9 mouse cellular contexts compared by ENCODE assay signal in genomic region chr7:99215347-99215855, GRCm38 (mm10). TPM values are rescaled to one million over a fixed set of nuclear protein-coding genes. Genes with fewer than 3 reads are reported as not detected.
DNase-seq lines count a peak whose midpoint lies in the region; ATAC-seq and TF ChIP-seq lines count a peak whose summit lies in the region.
"Had no signal": no experiment of that assay in that cellular context is flagged by ENCODE, and none has a peak within 500 bp of the region (broad histone marks: within the 10 kb centered on the region; RNA-seq: fewer than 3 reads in every experiment).

No protein-coding gene starts in this region.

- H3K4me3 ChIP-seq in forebrain, embryonic 10.5 days: no peak overlapping the region
- H3K4me3 ChIP-seq in forebrain, postnatal 0 days (ENCODE audit: low read depth, low read length): no peak overlapping the region
- H3K4me3 ChIP-seq in heart, embryonic 10.5 days: no peak overlapping the region
- H3K4me3 ChIP-seq: neural tube, embryonic 12.5 days had no signal

- no peaks in the 10 kb centered on the region for H3K27me3 ChIP-seq in forebrain, embryonic 10.5 days (ENCODE audit: poor library complexity, severe bottlenecking)
- H3K27me3 ChIP-seq in forebrain, postnatal 0 days (ENCODE audit: insufficient read depth, low read length): no peaks in the 10 kb centered on the region
- no peaks in the 10 kb centered on the region; the same call in 1 of the 2 replicates for H3K27me3 ChIP-seq in heart, embryonic 10.5 days (ENCODE audit: insufficient read depth, poor library complexity, severe bottlenecking)

- peaks cover 12% of the 10 kb centered on the region; the same call in 1 of the 2 replicates for H3K36me3 ChIP-seq in forebrain, embryonic 10.5 days (replicated peaks)
- no peaks in the 10 kb centered on the region for H3K36me3 ChIP-seq in forebrain, postnatal 0 days (ENCODE audit: insufficient read depth)
- H3K36me3 ChIP-seq in heart, embryonic 10.5 days: no peaks in the 10 kb centered on the region
- H3K36me3 ChIP-seq: neural tube, embryonic 12.5 days had no signal

- no peak overlapping the region for H3K4me2 ChIP-seq in forebrain, postnatal 0 days (ENCODE audit: low read depth)
- H3K4me2 ChIP-seq: neural tube, embryonic 12.5 days had no signal

- H3K9ac ChIP-seq in forebrain, postnatal 0 days: no peak overlapping the region
- H3K9ac ChIP-seq: neural tube, embryonic 12.5 days had no signal

- TF ChIP-seq CTCF in forebrain, postnatal 0 days (IDR thresholded peaks at IDR 0.05; ENCODE audit: low read depth): no peak

- peaks cover 28% of the 10 kb centered on the region for H3K4me1 ChIP-seq in forebrain, embryonic 10.5 days
- no peaks in the 10 kb centered on the region for H3K4me1 ChIP-seq in forebrain, postnatal 0 days (ENCODE audit: insufficient read depth)
- H3K4me1 ChIP-seq in heart, embryonic 10.5 days: peaks cover 40% of the 10 kb centered on the region

- H3K27ac ChIP-seq in forebrain, embryonic 10.5 days: peak overlapping the region; percentile 33; the same call in 1 of the 2 replicates
- H3K27ac ChIP-seq in forebrain, postnatal 0 days (ENCODE audit: low read depth, low read length): no peak overlapping the region
- H3K27ac ChIP-seq in heart, embryonic 10.5 days: peak overlapping the region; percentile 62
- H3K27ac ChIP-seq: neural tube, embryonic 12.5 days had no signal

- H3K9me3 ChIP-seq in forebrain, embryonic 10.5 days: no peaks in the 10 kb centered on the region
- no peaks in the 10 kb centered on the region for H3K9me3 ChIP-seq in forebrain, postnatal 0 days (ENCODE audit: low read length)
- H3K9me3 ChIP-seq in heart, embryonic 10.5 days: no peaks in the 10 kb centered on the region
- H3K9me3 ChIP-seq: neural tube, embryonic 12.5 days had no signal

- 86% methylated on average over 8 of the region's 8 CpGs for WGBS in forebrain, embryonic 10.5 days
- 78% methylated on average over 8 of the region's 8 CpGs for WGBS in forebrain, postnatal 0 days
- WGBS in heart, embryonic 10.5 days: 23% methylated on average over 8 of the region's 8 CpGs

- DNase-seq in forebrain, embryonic 10.5 days (ENCODE audit: extremely low spot score, low spot score): no peak
- DNase-seq in forebrain, postnatal 0 days: no peak
- peak; percentile 25 for DNase-seq in NIH3T3 (ENCODE audit: low read depth)
- peak; percentile 87 for DNase-seq in heart, embryonic 10.5 days (ENCODE audit: low spot score)
- DNase-seq in kidney, postnatal 36 days: peak; percentile 80 to 81
- DNase-seq in spleen, adult 12 weeks (ENCODE audit: low spot score): no peak
- DNase-seq in retina, embryonic 14.5 days (ENCODE audit: low spot score): no peak

- no peak for ATAC-seq in forebrain, postnatal 0 days
- ATAC-seq in activated CD4-positive, CD25-positive, alpha-beta regulatory T cell, adult 4 months: no peak

RNA-seq across cellular contexts. Expression of gene Mogat2, which starts 23.0 kb away (rescaled TPM):
- polyA plus RNA-seq in forebrain, embryonic 10.5 days (2016; fragmentation: Nextera tagmentation; extraction: Ambion mirVana): 35.2 and 37.7 TPM in 2 replicates
- total RNA-seq in forebrain, postnatal 0 days (2014; rRNA removed): 0.24 and 0.31 TPM in 2 replicates
- 0.18 and 0.23 TPM in 2 replicates for polyA plus RNA-seq in forebrain, postnatal 0 days (2015; fragmentation: Nextera tagmentation; extraction: Ambion mirVana)
- 11.1 and 30.6 TPM in 2 replicates for polyA plus RNA-seq in heart, embryonic 10.5 days (2016; fragmentation: Nextera tagmentation; extraction: Ambion mirVana)
- not detected for polyA plus RNA-seq in activated CD4-positive, CD25-positive, alpha-beta regulatory T cell, adult 4 months (2017; shearing (Covaris generic))

RNA-seq across cellular contexts. Expression of gene Dgat2, which starts 32.9 kb away (rescaled TPM):
- polyA plus RNA-seq in forebrain, embryonic 10.5 days (2016; fragmentation: Nextera tagmentation; extraction: Ambion mirVana): 12.3 and 14.8 TPM in 2 replicates
- 37.1 and 41.3 TPM in 2 replicates for total RNA-seq in forebrain, postnatal 0 days (2014; rRNA removed)
- 37.2 and 41.3 TPM in 2 replicates for polyA plus RNA-seq in forebrain, postnatal 0 days (2015; fragmentation: Nextera tagmentation; extraction: Ambion mirVana)
- 12.5 and 24.3 TPM in 2 replicates for polyA plus RNA-seq in heart, embryonic 10.5 days (2016; fragmentation: Nextera tagmentation; extraction: Ambion mirVana)
- 1 to 10 TPM; 1.0 to 1.3 TPM for polyA plus RNA-seq in activated CD4-positive, CD25-positive, alpha-beta regulatory T cell, adult 4 months (2017; shearing (Covaris generic))

RNA-seq across cellular contexts. Expression of gene Map6, which starts 51.8 kb away (rescaled TPM):
- polyA plus RNA-seq in forebrain, embryonic 10.5 days (2016; fragmentation: Nextera tagmentation; extraction: Ambion mirVana): 14.8 and 18.0 TPM in 2 replicates
- total RNA-seq in forebrain, postnatal 0 days (2014; rRNA removed): 187 and 234 TPM in 2 replicates
- 71.9 and 98.0 TPM in 2 replicates for polyA plus RNA-seq in forebrain, postnatal 0 days (2015; fragmentation: Nextera tagmentation; extraction: Ambion mirVana)
- 2.1 and 2.3 TPM in 2 replicates for polyA plus RNA-seq in heart, embryonic 10.5 days (2016; fragmentation: Nextera tagmentation; extraction: Ambion mirVana)
- 1 to 10 TPM; 2.8 to 4.1 TPM for polyA plus RNA-seq in activated CD4-positive, CD25-positive, alpha-beta regulatory T cell, adult 4 months (2017; shearing (Covaris generic))

Comparison
In these comparisons a context has a peak if more than half of its experiments do, and no peak if none do; other contexts are left out.
1. DNase-seq: peak in NIH3T3 (single experiment), heart, embryonic 10.5 days (single experiment) and kidney, postnatal 36 days (2 of 2); none in forebrain, embryonic 10.5 days (single experiment), forebrain, postnatal 0 days (single experiment), spleen, adult 12 weeks (single experiment) and retina, embryonic 14.5 days (single experiment).